Mouse (Mus musculus) forebrain, embryonic 14.5 days (tissue): Measurements from ENCODE around the gene Caskin2. TPM values are rescaled to one million over a fixed set of nuclear protein-coding genes. Genes with fewer than 3 reads are reported as not detected.

Experiments
- ATAC-seq: fragments of 200-750 bp; cut with Nextera tagmentation; 2 replicates; pipeline ENCODE4 v1.8.0; 2017; ENCODE audit warnings: mild to moderate bottlenecking, moderate library complexity
- DNase-seq: peaks from one replicate; pipeline ENCODE4 v3.0.0-alpha.2; 2015; ENCODE audit warnings: low spot score
- H3K27ac ChIP-seq: fragments of 300-500 bp; sonication (generic); 2 replicates; pipeline ENCODE4 v1.5.1; 2014; ENCODE audit warnings: low read depth, mild to moderate bottlenecking, control low read depth, low read length, moderate library complexity
- H3K27me3 ChIP-seq: fragments of 300-500 bp; sonication (generic); replicated peaks from 2 replicates; pipeline ENCODE4 v1.6.1; 2014; ENCODE audit warnings: low read length, control low read depth, mixed read lengths; ENCODE audit not compliant: control insufficient read depth, insufficient read depth
- H3K36me3 ChIP-seq: fragments of 300-500 bp; sonication (generic); 2 replicates; pipeline ENCODE4 v1.6.1; 2014; ENCODE audit warnings: low read length, control low read depth; ENCODE audit not compliant: control insufficient read depth, insufficient read depth
- H3K4me1 ChIP-seq: fragments of 300-500 bp; sonication (generic); 2 replicates; pipeline ENCODE4 v1.6.1; 2014; ENCODE audit warnings: antibody characterized with exemption, low read length, control low read depth; ENCODE audit not compliant: control insufficient read depth, insufficient read depth
- H3K4me2 ChIP-seq: fragments of 300-500 bp; sonication (generic); 2 replicates; pipeline ENCODE4 v1.6.1; 2014; ENCODE audit warnings: mild to moderate bottlenecking, control low read depth, low read length
- H3K4me3 ChIP-seq: fragments of 300-500 bp; sonication (generic); 2 replicates; pipeline ENCODE4 v1.5.1; 2014; ENCODE audit warnings: low read depth, low read length, control low read depth
- H3K9ac ChIP-seq: fragments of 300-500 bp; sonication (generic); 2 replicates; pipeline ENCODE4 v1.6.1; 2014; ENCODE audit warnings: mild to moderate bottlenecking, low read length, control low read depth, moderate library complexity
- H3K9me3 ChIP-seq: fragments of 300-500 bp; sonication (generic); replicated peaks from 2 replicates; pipeline ENCODE4 v1.6.1; 2016; ENCODE audit warnings: low read length, control low read depth, mixed read lengths; ENCODE audit not compliant: control insufficient read depth
- WGBS: fragments of 180-500 bp; shearing (Covaris S2); extraction: QIAGEN DNeasy Blood & Tissue Kit; methylation state at CpG from one replicate; pipeline ENCODE4 v1.1.7; 2014; 5-methylcytosine and 5-hydroxymethylcytosine counted together
- polyA plus RNA-seq: library from polyadenylated mRNA; unstranded; fragments of >200 nt; fragmentation: Nextera tagmentation; extraction: Ambion mirVana; gene quantifications from 2 replicates; pipeline ENCODE4 v1.2.1, GENCODE M21; 2014

Caskin2 gene
- polyA plus RNA-seq, 1 experiment from 2014 or later: 8.0 TPM

GRCm38 (mm10) chr11:115834033-115834432, 20.6 kb upstream of the Caskin2 start:
- no peaks in the 10 kb centered on the region for H3K9me3 ChIP-seq
- no peaks in the 10 kb centered on the region for H3K4me1 ChIP-seq
- DNase-seq: no peak
- no peaks in the 10 kb centered on the region for H3K36me3 ChIP-seq
- H3K27me3 ChIP-seq: 0 out of 2 replicates have a peak, but pooled peaks cover 5% of the 10 kb centered on the region
- no peak overlapping the region for H3K9ac ChIP-seq
- no peak for ATAC-seq
- no peak overlapping the region for H3K4me3 ChIP-seq
- no peak overlapping the region for H3K4me2 ChIP-seq
- H3K27ac ChIP-seq: no peak overlapping the region
- WGBS: 41% methylated on average over 6 of the region's 6 CpGs

- ATAC-seq (no peak), DNase-seq (no peak)
- Histone ChIP-seq H3K4me3 (no peak overlapping the region), H3K27ac (no peak overlapping the region), H3K27me3 (0 out of 2 replicates have a peak, but pooled peaks cover 5% of the 10 kb centered on the region), H3K36me3 (no peaks in the 10 kb centered on the region), H3K9me3 (no peaks in the 10 kb centered on the region), H3K4me1 (no peaks in the 10 kb centered on the region), H3K4me2 (no peak overlapping the region), H3K9ac (no peak overlapping the region)
- 23% methylated on average over 8 of the region's 8 CpGs for WGBS
These were observed 19.6 kb upstream of the Caskin2 start for GRCm38 (mm10) chr11:115833021-115833513.

GRCm38 (mm10) chr11:115832523-115832922, 19.1 kb upstream of the Caskin2 start:
- H3K36me3 ChIP-seq: no peaks in the 10 kb centered on the region
- H3K9ac ChIP-seq: no peak overlapping the region
- 27% methylated on average over 8 of the region's 8 CpGs for WGBS
- 0 out of 2 replicates have a peak, but pooled peaks cover 5% of the 10 kb centered on the region for H3K27me3 ChIP-seq
- no peak overlapping the region for H3K4me2 ChIP-seq
- no peaks in the 10 kb centered on the region for H3K4me1 ChIP-seq
- DNase-seq (no peak), ATAC-seq (no peak)
- no peak overlapping the region for H3K27ac ChIP-seq
- no peak overlapping the region for H3K4me3 ChIP-seq
- H3K9me3 ChIP-seq: no peaks in the 10 kb centered on the region

GRCm38 (mm10) chr11:115832064-115832463, 18.6 kb upstream of the Caskin2 start:
- ATAC-seq (no peak), DNase-seq (no peak)
- H3K9ac ChIP-seq: no peak overlapping the region
- no peak overlapping the region for H3K4me3 ChIP-seq
- no peaks in the 10 kb centered on the region for H3K9me3 ChIP-seq
- H3K4me2 ChIP-seq: no peak overlapping the region
- no peak overlapping the region for H3K27ac ChIP-seq
- 70% methylated on average over 6 of the region's 6 CpGs for WGBS
- H3K36me3 ChIP-seq: no peaks in the 10 kb centered on the region
- no peaks in the 10 kb centered on the region for H3K4me1 ChIP-seq
- 0 out of 2 replicates have a peak, but pooled peaks cover 5% of the 10 kb centered on the region for H3K27me3 ChIP-seq

DNA sequence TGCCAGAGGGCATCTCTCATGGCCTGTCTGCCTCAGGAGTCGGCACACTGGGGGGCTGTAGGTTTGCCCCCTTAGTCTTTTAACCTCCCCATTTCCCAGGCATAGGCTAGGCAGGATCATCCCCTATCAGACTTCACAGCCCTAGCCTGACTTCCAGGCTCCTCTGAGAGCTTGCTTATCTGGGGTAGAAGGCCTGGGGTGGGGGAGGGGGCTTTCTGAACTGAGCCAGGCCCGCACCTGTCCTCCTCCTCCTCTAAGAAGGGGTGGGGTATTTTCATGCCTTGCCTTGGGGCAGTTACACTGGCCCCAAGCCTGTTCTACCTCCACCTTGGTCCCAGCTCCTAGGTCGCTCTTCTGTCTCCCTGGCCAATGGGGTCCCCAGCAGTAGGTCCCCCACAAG, 18.1 kb upstream of the Caskin2 start:
- no peak for DNase-seq

GRCm38 (mm10) chr11:115830550-115831325, 17.3 kb upstream of the Caskin2 start:
- DNase-seq: no peak
- no peaks in the 10 kb centered on the region for H3K4me1 ChIP-seq
- no peak overlapping the region for H3K9ac ChIP-seq
- H3K4me3 ChIP-seq: no peak overlapping the region
- no peak for ATAC-seq
- H3K4me2 ChIP-seq: no peak overlapping the region
- H3K27me3 ChIP-seq: peaks cover 13% of the 10 kb centered on the region
- H3K9me3 ChIP-seq: no peaks in the 10 kb centered on the region
- H3K36me3 ChIP-seq: no peaks in the 10 kb centered on the region
- 25% methylated on average over 25 of the region's 25 CpGs for WGBS
- H3K27ac ChIP-seq: no peak overlapping the region

More for the DNA sequence above, 18.1 kb upstream of the Caskin2 start:
- Histone ChIP-seq H3K27ac (no peak overlapping the region), H3K4me2 (no peak overlapping the region), H3K9ac (no peak overlapping the region), H3K36me3 (no peaks in the 10 kb centered on the region), H3K4me1 (no peaks in the 10 kb centered on the region), H3K4me3 (no peak overlapping the region), H3K9me3 (no peaks in the 10 kb centered on the region), H3K27me3 (peaks cover 7% of the 10 kb centered on the region)
- 42% methylated on average over 3 of the region's 3 CpGs for WGBS
- ATAC-seq: no peak

GRCm38 (mm10) chr11:115829036-115829435, 15.6 kb upstream of the Caskin2 start:
- H3K9ac ChIP-seq: no peak overlapping the region
- no peak for DNase-seq
- peaks cover 5% of the 10 kb centered on the region; the same call in 1 of the 2 replicates for H3K4me1 ChIP-seq
- H3K4me2 ChIP-seq: no peak overlapping the region
- no peak for ATAC-seq
- H3K4me3 ChIP-seq: no peak overlapping the region
- peaks cover 30% of the 10 kb centered on the region for H3K27me3 ChIP-seq
- 73% methylated on average over 4 of the region's 4 CpGs for WGBS
- H3K9me3 ChIP-seq: no peaks in the 10 kb centered on the region
- no peak overlapping the region for H3K27ac ChIP-seq
- H3K36me3 ChIP-seq: no peaks in the 10 kb centered on the region

DNA sequence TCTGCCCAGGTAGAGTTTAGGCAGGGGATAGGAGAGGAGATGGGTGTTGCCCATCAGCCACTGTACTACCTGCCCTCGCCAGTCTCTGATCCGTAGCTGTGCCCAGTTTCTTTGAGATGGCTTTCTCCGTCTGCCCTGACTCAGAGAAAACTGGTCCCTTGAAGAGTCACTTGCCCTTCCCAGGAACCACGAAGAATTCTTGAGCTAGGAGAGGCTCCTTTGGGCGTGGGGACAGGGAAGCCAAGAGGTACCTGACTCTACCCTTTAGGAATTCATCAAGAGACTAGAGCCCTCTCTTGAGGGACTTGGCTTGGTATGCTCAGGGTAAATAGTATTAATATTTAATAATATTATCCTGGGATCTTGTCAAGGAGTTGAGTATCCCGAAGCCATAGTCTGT, 14.2 kb upstream of the Caskin2 start:
- Histone ChIP-seq H3K27me3 (peaks cover 35% of the 10 kb centered on the region), H3K9ac (no peak overlapping the region), H3K4me2 (no peak overlapping the region), H3K9me3 (no peaks in the 10 kb centered on the region), H3K4me1 (peaks cover 8% of the 10 kb centered on the region; the same call in 1 of the 2 replicates), H3K27ac (no peak overlapping the region), H3K4me3 (no peak overlapping the region), H3K36me3 (peaks cover 3% of the 10 kb centered on the region)
- DNase-seq (no peak), ATAC-seq (no peak)
- 84% methylated on average over 6 of the region's 6 CpGs for WGBS

DNA sequence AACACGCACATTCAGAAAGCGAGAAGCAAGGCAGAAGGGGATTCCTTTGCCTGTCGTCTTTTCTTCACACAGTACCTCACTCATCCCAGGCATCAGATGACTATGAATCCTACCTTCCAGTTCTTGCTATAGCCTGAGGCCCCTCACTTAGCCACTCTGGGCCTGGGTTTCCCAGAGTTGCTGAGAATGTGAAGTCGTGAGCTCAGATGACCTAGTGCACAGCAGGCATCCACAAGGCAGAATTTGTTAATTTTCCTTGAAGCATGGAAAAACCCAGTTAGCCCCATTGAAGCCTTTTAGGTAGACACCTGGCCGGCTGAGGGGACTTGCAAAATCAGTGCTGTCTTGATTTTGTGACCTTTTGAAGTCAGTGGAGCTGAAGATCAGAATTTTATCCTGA, 13.0 kb upstream of the Caskin2 start:
- Histone ChIP-seq H3K4me3 (no peak overlapping the region), H3K4me1 (peaks cover 8% of the 10 kb centered on the region; the same call in 1 of the 2 replicates), H3K36me3 (peaks cover 14% of the 10 kb centered on the region), H3K9ac (no peak overlapping the region), H3K27me3 (peaks cover 35% of the 10 kb centered on the region), H3K27ac (no peak overlapping the region), H3K9me3 (no peaks in the 10 kb centered on the region), H3K4me2 (no peak overlapping the region)
- WGBS: 39% methylated on average over 5 of the region's 5 CpGs
- ATAC-seq (no peak), DNase-seq (no peak)
